Mouse (Mus musculus) kidney, postnatal 36 days (tissue): ENCODE measurements around the gene Cs.

Experiments used
- DNase-seq, 2 experiments: peaks; one replicate each; pipeline ENCODE4 v3.0.0; 2021 to 2022; ENCODE audit warnings: mixed read lengths in 2 of 2

Cs gene

DNA sequence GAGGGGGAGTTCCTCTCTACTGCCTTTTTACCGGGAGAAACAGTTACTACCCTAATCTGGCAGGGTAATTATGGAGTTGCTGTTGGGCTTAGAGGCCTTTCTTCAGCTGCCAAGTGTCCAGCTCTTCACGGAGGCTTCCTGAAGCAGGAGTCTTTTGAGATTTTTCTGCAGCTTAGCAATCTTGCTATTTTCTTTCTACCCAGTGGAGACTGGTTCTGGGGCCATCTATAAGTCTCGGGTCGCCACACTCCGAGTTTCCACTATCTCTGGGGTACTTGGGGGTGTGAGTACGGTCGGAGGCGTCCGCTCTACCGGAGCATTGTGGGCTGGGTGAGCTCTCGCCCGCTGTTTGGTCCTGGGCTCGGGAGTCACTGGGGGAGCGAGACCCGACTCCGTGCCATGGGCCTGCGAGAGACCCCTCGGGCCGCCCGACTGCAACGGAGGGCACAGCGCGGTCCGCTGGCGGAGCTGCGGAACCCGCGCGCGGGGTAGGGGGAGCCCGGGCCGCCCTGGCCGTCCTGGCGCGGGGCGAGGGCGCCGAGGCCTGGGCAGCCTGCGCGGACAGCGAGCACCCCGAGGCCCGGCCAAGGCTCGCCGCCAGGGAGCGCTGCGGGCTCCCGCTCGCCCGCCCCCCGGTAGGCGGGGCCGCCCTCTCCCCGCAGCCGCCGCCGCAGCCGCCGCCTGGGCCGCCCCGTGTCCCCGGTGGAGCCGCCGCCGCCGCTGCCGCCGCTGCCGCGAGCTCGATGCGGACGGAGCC lies 39.1 kb downstream of the Cs start, which contains the start of gene Ankrd52:
Gene Ankrd52 (plus strand): TSS at position 661 of the 757 bp plus-strand sequence.
- DNase-seq: peak; percentile 84 to 95

DNA sequence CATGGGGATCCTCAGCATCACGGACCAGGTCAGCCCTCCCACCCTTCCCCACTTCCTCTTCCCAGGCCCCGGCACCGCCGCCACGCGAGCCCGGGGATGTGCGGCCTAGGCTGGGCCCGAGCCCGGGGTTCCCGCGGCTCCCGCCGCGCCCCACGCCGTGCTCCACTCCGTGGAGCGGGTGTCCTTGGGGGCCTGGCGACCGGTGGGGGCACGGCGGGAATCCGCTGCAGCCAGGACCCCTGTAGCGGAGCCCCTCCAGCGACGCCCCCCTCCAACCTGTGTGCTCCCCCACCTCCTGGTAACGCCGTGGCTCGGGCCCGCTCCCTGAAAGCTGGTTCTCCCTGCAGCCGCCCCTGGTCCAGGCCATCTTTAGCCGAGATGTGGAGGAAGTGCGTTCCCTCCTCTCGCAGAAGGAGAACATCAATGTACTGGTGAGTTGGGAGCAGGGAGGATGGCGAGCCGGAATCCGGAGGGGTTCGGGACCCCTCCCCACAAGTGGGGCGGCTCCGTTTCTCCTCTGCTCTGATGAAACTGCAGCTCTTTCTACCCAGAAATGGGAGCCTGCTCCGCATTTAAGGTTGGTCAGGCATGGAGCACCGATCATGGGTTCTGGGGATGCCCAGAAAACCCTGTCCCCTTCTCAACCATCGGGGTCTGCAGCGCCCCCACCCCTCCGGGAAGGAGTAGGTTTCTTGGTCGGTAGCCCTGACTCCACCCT lies 39.8 kb downstream of the Cs start:
- peak in 1 of 2 experiments; percentile 54 for DNase-seq

DNA sequence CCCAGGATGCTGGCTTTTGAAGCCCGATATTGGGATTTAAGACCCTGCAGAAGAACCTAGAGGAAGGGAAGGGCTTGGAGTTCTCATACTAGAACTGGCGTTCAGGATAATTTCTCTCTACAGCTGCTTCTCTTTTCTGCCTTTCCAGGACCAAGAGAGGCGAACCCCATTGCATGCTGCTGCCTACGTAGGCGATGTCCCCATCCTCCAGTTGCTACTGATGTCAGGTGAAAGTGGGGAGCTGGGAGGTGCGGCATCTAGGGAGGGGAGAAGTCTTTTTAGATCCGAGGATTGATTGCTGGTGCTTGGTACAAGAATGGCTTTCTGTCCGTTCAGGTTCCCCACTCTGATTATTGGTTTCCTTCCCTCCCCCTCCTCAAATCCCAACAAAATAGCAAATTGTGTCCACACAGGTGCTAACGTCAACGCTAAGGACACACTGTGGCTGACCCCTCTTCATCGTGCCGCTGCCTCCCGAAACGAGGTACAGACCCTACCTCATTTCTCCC lies 40.5 kb downstream of the Cs start:
- DNase-seq: no peak

DNA sequence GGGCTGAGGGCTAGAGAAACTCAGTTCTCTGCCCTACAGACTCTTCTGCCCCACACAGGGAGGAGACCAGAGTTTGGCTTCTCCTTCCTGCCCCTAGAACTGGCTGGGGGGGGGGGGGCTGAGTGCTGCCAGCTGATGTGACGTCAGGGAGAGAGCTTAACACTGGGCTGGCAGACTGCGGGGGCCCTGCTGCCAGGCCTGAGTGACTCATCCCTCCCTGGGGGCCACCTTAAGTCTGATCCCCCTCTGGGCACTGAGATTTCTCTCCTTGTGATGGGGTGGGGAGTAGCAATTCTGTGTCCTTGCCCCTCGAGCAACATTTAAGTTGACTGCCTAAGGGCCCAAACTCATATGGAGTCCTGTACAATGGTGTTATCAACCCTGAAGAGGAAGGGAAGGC lies 40.9 kb downstream of the Cs start:
- no peak for DNase-seq

DNA sequence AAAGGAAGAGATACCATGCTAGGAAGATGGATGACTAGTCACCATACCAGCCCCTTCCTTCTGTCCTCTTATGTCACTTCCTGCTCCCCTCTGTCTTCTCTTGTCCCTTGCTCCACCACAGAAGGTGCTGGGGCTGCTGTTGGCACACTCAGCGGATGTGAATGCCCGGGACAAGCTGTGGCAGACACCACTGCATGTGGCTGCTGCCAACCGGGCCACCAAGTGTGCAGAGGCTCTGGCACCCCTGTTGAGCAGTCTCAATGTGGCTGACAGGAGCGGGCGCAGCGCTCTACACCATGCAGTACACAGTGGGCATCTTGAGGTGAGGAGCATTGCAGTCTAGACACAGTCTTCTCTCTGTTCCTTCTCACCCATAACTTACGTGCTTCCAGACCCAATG lies 41.7 kb downstream of the Cs start:
- no peak for DNase-seq

DNA sequence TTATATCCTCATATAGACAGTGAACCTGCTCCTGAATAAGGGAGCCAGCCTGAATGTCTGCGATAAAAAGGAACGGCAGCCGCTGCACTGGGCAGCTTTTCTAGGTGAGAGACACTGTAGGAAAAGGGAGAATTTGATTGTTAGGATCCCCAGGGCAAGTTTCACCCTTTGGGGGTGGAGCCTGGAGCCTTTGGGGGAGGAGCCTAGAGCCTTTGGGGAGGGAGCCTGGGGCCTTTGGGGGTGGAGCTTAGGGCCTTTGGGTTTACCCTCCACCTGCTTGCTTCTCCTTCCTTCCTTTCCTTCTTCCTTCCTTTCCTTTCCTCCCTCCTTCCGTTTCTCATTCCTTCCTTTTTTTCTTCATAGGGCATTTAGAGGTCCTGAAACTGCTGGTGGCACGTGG lies 43.0 kb downstream of the Cs start:
- peak; percentile 30 to 71 for DNase-seq

DNA sequence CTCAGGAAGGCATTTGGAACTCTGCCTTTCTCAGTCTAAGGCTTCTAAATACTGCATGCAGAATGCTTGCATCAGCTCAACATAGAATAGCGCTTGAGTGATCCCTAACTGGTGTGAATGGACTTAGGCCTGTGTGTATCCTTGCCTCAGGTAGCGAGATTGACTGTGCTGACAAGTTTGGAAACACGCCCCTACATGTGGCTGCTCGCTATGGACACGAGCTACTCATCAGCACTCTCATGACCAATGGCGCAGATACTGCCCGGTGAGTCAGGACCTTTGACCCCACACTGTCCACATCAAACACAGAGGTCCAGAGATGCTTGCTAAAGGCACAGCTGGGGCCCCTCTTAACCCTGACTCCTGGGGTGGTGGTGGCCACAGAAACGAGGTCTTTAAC lies 44.9 kb downstream of the Cs start:
- no peak for DNase-seq

DNA sequence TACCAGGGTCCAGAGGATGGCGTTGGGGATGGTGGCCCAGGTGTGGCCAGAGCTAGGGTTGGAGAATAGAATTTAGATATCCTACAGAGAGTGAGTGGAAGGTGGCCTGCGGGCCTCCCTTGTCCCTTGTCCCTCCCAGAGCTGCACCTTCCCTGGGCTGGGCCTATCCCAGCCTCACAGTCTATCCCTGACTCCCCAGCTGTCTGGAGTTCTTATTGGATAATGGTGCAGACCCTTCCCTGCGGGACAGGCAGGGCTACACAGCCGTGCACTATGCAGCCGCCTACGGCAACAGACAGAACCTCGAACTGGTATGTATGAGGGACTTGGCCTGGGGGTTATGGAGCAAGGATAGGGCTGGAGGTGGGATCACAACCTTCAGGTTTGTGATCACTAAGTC lies 48.4 kb downstream of the Cs start:
- no peak for DNase-seq

DNA sequence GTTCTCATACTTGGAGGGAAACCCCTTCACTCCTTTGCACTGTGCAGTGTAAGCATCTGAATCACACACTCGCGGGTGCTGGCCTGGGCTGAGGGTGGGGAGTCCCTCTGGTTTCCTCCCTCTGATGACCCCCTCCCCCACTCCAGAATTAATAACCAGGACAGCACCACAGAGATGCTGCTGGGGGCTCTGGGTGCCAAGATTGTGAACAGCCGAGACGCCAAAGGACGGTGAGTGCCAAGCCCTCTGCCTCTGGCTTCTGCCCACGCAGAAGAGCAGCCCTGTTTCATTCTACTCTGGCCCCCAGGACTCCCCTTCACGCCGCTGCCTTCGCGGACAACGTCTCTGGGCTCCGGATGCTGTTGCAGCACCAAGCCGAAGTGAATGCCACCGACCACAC lies 51.4 kb downstream of the Cs start:
- no peak for DNase-seq

DNA sequence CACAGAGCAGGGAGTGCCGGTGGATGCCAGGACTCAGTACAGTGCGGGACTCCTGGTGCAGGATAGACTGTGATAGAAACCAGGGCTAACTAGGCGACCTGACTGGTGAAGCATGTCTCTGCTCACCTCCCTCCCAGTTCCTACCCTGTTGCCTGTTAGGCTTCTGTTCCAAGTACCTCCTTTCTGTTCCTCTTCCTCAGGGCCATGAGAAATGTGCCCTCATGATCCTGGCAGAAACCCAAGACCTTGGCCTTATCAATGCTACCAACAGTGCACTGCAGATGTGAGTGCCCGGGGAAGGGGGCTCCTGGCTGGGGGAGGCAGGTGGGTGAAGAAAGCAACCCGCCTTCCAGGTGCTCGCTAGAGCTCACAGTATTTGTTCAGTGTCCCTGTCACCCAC lies 52.0 kb downstream of the Cs start:
- no peak for DNase-seq

DNA sequence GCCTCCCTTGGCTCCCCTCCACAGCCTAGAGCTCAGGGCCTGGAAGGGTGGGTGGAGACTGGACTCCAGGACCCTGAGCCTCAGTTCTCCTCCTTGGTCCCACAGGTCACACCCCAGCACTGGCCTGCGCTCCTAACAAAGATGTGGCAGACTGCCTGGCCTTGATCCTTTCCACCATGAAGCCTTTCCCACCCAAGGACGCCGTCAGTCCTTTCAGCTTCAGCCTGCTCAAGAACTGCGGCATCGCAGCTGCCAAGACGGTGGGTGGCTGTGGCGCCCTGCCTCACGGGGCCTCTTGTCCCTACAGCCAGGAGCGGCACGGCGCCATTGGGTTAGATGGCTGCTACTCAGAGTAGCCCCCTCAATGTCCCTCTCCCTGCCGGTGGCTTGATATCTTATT lies 52.8 kb downstream of the Cs start:
- DNase-seq: no peak

DNA sequence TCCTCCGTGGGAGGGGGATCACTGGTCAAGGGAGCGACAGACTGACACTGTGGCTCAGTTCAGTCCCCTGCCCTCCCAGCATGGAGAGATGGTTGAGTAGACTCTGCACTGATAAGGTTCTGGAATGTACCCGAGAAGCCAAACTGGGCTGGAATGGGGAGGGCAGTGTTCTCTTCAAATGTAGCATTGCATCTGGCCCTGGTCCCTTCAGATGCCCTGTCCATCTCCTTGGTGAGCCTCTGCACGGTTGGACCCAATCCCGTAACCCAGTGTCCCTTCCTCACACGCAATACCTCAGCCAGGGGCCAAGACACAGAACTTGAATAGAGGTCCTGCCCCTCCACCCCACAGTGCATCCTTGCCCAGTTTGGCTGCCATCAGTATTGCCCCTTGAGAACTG lies 54.3 kb downstream of the Cs start:
- DNase-seq: no peak

DNA sequence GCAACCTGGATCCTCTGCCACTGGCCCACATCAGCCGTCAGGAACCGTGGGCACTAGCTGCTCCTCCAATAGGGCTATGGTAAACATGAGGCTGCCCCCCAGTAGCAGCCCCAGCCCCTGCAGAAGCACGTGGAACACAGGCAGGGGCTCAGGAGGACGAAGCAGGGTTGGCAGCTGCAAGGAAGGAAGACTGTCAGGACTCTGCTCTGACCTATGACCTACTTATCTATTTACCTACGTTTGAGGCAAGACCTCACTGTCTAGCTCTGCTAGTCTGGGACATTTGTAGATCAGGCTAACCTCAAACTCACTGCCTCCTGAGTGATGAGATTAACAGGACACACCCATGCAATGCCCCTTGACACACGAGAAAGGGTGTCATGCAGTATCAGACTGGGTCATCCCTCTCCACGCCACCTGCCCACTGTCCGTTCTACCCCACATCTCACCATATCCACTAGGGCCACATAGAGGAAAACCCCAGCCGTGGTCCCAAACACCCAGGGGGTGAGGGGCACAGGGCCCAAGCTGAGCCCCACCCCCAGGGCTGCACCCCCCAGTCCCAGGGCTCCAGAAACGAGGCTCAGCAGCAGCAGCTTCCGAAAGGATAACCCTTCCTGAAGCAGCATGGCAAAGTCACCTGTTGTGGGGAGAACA lies 58.6 kb downstream of the Cs start:
- no peak for DNase-seq

DNA sequence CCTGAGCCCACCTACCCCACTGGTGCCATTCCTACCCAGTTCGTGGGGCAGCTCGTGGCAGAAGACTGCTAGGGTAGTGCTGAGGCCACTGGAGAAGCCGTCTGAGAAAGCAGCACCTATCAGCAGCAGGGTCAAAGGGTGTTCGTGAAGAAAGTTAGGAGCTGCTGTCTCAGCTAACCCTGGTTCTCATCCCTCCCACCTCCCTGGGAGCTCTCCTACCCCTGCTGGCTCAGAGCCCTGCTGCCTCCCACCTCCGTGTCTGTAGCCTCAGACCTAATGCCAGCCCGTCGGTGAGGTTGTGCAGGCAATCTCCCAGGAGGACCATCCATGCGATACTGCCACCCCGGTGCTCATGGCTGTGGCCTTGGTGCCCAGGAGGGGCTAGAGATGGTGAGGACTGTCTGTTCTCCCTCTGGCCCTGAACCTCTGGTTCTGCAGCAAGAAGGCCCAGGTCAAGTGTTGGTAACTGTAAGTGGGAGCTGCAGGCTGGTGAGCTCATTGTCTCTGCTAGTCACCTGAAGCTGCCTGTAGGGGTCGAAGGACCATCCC lies 59.3 kb downstream of the Cs start:
- DNase-seq: peak; percentile 45 to 66

DNA sequence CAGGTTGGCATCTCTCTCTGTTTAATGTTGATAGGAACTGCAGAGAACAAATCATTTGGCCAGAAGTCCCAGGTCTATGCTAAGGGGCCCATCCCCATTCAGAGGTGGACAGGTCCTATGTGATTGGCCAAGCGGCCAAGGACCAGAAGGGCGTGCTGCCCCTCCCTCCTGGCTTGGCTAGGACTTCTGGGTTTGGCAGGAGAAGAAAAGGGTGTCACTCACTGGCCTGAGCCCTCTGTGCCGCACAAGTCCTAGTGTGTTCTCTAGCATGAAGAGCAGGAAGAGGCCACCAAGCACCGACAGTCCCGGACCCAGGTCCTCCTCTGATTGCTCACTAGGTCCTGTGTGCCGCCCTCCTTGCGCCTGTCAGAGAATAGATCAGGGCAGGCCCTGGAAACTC lies 59.9 kb downstream of the Cs start:
- peak; percentile 34 to 41 for DNase-seq

DNA sequence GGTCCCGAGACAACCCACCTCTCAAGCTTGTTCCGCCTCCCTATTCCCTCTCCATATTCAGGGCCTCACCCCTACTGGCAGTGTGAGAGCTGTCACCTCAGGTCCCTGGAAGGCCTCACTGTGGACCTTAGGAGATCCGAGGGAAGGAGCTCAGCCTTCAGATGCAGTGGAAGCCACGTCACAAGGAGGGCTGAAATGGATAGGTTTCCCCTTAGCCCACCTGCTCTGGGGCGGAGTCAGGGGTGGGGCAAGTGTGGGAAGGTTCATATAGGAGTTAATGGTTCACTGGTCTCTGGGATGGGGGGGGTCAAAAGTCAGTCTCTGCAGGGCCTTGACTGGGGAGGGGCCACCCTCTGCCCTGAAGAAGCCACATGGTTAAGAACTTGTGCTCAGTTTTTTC lies 62.8 kb downstream of the Cs start:
- DNase-seq: peak; percentile 69 to 88

DNA sequence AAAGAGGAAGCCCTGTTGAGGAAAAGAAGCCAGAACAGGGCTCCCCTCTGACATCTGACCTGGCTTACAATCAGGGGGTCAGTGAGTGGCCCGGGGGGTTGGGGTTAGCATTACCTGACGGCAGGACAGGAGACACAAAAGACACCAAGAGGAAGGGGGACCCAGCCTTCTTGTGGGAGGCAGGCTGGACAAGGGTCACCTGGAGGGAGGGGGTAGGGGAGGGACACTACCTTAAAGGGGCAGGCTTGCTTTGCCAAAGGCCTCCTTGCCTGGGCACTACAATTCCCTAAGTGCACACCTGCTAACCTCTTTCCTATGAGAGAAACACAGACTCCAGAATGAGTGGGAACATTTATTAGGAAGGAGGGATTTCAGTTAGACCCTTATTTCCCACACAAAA lies 63.5 kb downstream of the Cs start, which contains the start of gene Slc39a5:
Gene Slc39a5 (minus strand): TSS at position 174 of the 400 bp plus-strand sequence.
- peak; percentile 64 to 75 for DNase-seq

DNA sequence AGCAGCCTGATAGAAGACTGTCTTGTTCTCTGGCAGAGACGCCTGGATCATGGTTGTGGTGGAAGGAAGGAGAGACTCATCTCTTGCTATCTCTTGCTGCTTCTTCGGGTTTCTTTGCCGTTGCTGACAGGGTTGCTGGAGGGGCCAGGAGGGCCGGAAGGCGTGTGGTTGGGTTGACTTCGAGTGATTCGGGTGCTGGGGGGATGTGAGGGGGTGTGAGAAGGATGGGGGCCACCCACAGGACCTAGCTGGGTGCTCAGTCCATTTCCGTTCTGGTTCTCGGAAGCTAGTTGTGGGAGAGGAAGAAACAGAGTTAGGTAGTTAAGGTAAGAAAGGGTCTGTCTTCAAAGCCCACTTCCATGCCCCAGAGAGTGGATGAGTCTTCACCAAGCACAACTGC lies 64.1 kb downstream of the Cs start:
- no peak for DNase-seq

DNA sequence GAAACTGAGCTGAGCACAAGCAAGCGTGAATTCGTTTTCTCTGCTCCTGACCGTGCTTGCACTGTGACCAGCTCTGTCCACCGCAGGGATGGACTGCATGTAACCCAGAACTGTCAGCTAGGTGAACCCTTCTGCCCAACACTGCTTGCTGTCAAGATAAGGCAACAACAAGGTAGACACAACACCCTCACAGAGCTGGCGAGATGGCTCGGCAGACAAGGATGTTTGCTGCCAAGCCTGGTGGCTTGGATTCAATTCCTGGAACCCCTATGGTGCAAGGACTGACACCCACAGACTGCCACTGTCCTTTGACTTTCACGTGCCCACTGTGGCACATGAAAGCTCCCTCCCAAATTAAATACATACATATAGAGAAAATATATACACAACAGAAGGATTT lies 66.4 kb downstream of the Cs start:
- no peak for DNase-seq

DNA sequence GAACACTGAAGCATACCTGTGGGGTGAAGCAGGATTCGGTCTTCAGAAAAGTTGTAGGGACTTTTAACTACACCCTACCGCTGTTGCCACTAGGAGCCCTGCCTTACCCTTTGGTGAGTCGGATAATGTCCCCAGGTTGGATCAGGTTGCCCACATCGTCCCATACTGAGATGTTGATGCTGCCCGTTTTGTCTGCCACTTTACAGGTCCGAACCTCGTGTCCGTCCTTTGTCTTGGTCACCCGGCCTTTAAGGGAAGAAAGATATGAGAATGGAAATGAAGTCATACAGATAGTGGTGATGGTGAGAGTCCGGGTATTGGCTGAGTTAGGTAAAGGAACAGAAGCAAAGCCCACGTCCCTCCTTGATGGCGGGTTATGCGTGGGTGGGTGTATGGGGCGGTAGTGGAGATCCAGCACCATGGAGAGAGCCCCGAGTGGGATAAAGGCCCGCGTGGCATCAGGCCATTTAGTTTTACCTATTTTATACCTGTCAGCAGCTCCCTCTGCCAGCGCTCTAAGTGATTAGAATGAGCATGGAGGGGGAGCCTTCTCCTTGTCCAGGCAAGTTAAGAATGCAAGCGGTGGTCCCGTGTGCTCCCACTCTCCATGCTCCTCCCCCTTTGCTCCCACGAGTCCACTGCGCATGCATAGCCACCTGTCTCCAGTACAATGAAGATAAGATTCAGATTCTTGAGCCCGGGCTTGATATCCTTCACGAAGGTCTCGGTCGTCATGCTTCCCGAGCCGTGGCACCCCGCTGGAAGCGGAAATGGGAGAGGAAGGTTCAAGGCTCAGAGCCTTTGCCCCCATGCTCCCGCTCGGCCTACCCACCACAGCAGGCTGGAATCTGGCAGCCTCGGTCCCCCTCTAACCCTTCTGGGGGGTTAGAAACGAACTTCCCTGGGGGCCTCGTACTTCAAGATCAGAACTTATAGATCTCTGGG lies 71.3 kb downstream of the Cs start:
- peak; percentile 12 to 49 for DNase-seq

DNA sequence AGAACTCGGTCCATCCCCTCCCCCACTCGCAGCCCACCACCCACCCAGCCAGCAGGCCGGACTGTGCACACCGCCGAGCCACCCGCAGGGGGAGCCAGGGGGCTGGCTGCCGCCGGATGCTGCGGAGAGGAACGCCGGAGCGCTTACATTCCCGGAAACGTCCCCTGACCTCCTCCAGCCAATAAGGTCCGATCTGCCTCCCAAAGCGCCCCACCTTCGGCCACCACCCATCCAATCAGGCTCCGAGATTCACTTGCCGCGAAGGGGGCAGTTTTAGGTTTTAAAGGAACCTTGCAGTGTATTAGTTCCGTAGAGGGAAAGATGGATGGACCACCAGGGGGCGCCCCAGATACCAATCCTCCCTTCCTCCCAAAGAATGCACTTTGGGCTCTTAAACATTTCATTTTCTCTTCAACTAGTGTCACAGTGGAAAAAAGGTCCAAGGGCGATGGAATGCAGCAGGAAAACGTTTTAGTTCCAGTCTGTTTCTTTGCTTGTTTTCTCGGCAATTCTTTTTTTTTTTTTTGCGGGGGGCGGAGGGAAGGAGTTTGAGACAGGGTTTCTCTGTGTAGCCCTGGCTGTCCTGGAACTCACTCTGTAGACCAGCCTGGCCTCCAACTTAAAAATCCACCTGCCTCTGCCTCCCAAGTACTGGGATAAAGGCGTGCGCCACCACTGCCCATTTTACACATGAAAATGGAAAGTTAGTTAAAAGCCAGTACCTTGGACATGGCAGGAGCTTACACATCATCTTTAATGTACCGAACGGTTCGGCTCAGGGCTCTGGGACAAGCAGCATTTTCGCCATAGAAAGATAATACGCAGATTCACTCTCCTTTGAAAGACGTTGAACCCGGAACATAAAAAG lies 72.4 kb downstream of the Cs start:
- DNase-seq: peak; percentile 99
